Mouse (Mus musculus) embryonic facial prominence, embryonic 15.5 days (tissue): ENCODE results near the gene Rnf145. TPM values are rescaled to one million over a fixed set of nuclear protein-coding genes. Genes with fewer than 3 reads are reported as not detected.

Source experiments
- ATAC-seq: fragments of 200-750 bp; cut with Nextera tagmentation; 2 replicates; pipeline ENCODE4 v1.8.0; 2017; ENCODE audit warnings: low read depth, moderate TSS enrichment; ENCODE audit not compliant: insufficient number of reproducible peaks, low FRiP score, low TSS enrichment
- H3K27ac ChIP-seq: fragments of 300-500 bp; sonication (generic); replicated peaks from 2 replicates; pipeline ENCODE4 v1.5.1; 2015; ENCODE audit warnings: mild to moderate bottlenecking, inconsistent platforms
- H3K27me3 ChIP-seq: fragments of 300-500 bp; sonication (generic); 2 replicates; pipeline ENCODE4 v1.6.1; 2015; ENCODE audit warnings: inconsistent platforms
- H3K36me3 ChIP-seq: fragments of 300-500 bp; sonication (generic); 2 replicates; pipeline ENCODE4 v1.6.1; 2015; ENCODE audit warnings: mild to moderate bottlenecking, inconsistent platforms
- H3K4me1 ChIP-seq: fragments of 300-500 bp; sonication (generic); 2 replicates; pipeline ENCODE4 v1.6.1; 2015; ENCODE audit warnings: inconsistent platforms
- H3K4me2 ChIP-seq: fragments of 300-500 bp; sonication (generic); replicated peaks from 2 replicates; pipeline ENCODE4 v1.6.1; 2015; ENCODE audit warnings: mild to moderate bottlenecking, inconsistent platforms
- H3K4me3 ChIP-seq: fragments of 300-500 bp; sonication (generic); replicated peaks from 2 replicates; pipeline ENCODE4 v1.5.1; 2015; ENCODE audit warnings: mild to moderate bottlenecking, inconsistent platforms
- H3K9ac ChIP-seq: fragments of 300-500 bp; sonication (generic); 2 replicates; pipeline ENCODE4 v1.6.1; 2015; ENCODE audit warnings: inconsistent platforms
- H3K9me3 ChIP-seq: fragments of 300-500 bp; sonication (generic); replicated peaks from 2 replicates; pipeline ENCODE4 v1.6.1; 2016; ENCODE audit warnings: inconsistent platforms
- WGBS: fragments of 180-500 bp; shearing (Covaris S2); methylation state at CpG from one replicate; pipeline ENCODE4 v1.1.7; 2015; 5-methylcytosine and 5-hydroxymethylcytosine counted together
- polyA plus RNA-seq: library from polyadenylated mRNA; unstranded; fragments of >200 nt; fragmentation: Nextera tagmentation; extraction: Ambion mirVana; gene quantifications from 2 replicates; pipeline ENCODE4 v1.2.1, GENCODE M21; 2015

The Rnf145 gene
- polyA plus RNA-seq, 1 experiment from 2014 or later, result 77.5 TPM

- H3K4me2 ChIP-seq, result no peak overlapping the region
- no peak overlapping the region for H3K4me3 ChIP-seq
- H3K27ac ChIP-seq, result peak overlapping the region; percentile 23
- 81% methylated on average over 10 of the region's 10 CpGs for WGBS
- peaks cover 40% of the 10 kb centered on the region for H3K4me1 ChIP-seq
- H3K9me3 ChIP-seq, result no peaks in the 10 kb centered on the region
- no peaks in the 10 kb centered on the region for H3K27me3 ChIP-seq
- peaks cover 19% of the 10 kb centered on the region for H3K36me3 ChIP-seq
- H3K9ac ChIP-seq, result no peak overlapping the region
- no peak for ATAC-seq
Observed at GRCm38 (mm10) chr11:44538501-44539290, 19.9 kb downstream of the Rnf145 start.

GRCm38 (mm10) chr11:44539291-44539930, 20.6 kb downstream of the Rnf145 start:
- Histone ChIP-seq H3K36me3 (peaks cover 23% of the 10 kb centered on the region), H3K4me1 (peaks cover 40% of the 10 kb centered on the region), H3K9me3 (no peaks in the 10 kb centered on the region), H3K27me3 (no peaks in the 10 kb centered on the region), H3K27ac (peak overlapping the region; percentile 23), H3K9ac (no peak overlapping the region), H3K4me2 (no peak overlapping the region), H3K4me3 (no peak overlapping the region)
- no peak for ATAC-seq
- WGBS, result 38% methylated on average over 10 of the region's 10 CpGs

DNA sequence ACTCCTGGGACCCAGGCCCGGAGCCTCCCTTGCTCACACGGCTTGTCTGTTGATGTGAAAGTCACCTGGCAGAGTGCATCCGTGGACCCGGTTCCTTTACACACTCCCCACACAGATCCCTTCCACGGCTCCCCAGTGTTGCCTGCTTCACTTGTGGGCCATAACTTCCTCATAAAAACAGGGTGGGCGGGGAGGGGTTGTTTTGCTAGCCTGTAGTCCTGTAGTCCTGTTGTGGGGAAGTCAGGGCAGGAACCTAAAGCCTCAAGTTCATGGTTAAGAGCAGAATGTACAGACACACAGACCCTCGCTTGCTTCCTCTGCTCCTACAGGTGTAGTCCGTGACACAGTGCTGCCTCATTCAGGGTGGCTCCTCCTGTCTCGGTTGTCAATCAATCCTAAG, 21.5 kb downstream of the Rnf145 start:
- Histone ChIP-seq H3K9ac (no peak overlapping the region), H3K9me3 (no peaks in the 10 kb centered on the region), H3K27me3 (no peaks in the 10 kb centered on the region), H3K4me1 (peaks cover 33% of the 10 kb centered on the region), H3K4me2 (no peak overlapping the region), H3K27ac (no peak overlapping the region), H3K36me3 (peaks cover 25% of the 10 kb centered on the region), H3K4me3 (no peak overlapping the region)
- 78% methylated on average over 9 of the region's 9 CpGs for WGBS
- no peak for ATAC-seq

- H3K27ac ChIP-seq, result no peak overlapping the region
- H3K27me3 ChIP-seq, result no peaks in the 10 kb centered on the region
- WGBS, result 82% methylated on average over 5 of the region's 5 CpGs
- no peak overlapping the region for H3K9ac ChIP-seq
- ATAC-seq, result no peak
- H3K4me2 ChIP-seq, result no peak overlapping the region
- H3K9me3 ChIP-seq, result no peaks in the 10 kb centered on the region
- peaks cover 31% of the 10 kb centered on the region for H3K4me1 ChIP-seq
- H3K36me3 ChIP-seq, result peaks cover 28% of the 10 kb centered on the region
- no peak overlapping the region for H3K4me3 ChIP-seq
Observed at GRCm38 (mm10) chr11:44541280-44541679, 22.5 kb downstream of the Rnf145 start.

GRCm38 (mm10) chr11:44541813-44542212, 23.0 kb downstream of the Rnf145 start:
- no peak overlapping the region for H3K9ac ChIP-seq
- 72% methylated on average over 4 of the region's 4 CpGs for WGBS
- ATAC-seq, result no peak
- H3K4me3 ChIP-seq, result no peak overlapping the region
- H3K36me3 ChIP-seq, result peaks cover 32% of the 10 kb centered on the region
- no peak overlapping the region for H3K4me2 ChIP-seq
- no peaks in the 10 kb centered on the region for H3K9me3 ChIP-seq
- no peaks in the 10 kb centered on the region for H3K27me3 ChIP-seq
- peak overlapping the region; percentile 9; the same call in 1 of the 2 replicates for H3K27ac ChIP-seq
- H3K4me1 ChIP-seq, result peaks cover 31% of the 10 kb centered on the region

DNA sequence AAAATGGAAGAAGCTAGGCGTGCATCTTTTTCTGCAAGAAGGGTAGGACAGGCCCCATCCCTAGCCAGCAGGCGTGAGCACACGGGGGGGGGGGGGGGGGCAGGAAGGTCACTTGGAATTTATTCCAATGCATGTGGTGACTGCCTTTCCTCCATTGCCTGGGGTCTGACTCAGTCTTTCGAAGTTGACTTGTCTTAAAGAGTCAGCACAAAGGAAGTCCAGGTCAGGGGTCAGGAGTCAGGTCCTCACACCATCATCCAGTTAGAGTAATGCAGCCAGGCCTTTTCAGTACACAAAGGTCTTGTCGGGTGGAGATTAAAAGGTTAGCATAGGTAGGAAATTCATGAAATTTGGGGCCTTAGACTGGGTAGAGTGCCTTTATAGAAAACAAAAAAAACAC, 24.8 kb downstream of the Rnf145 start:
- WGBS, result 47% methylated on average over 4 of the region's 5 CpGs
- no peak overlapping the region for H3K4me2 ChIP-seq
- H3K36me3 ChIP-seq, result peaks cover 42% of the 10 kb centered on the region
- no peaks in the 10 kb centered on the region for H3K27me3 ChIP-seq
- H3K9ac ChIP-seq, result no peak overlapping the region
- no peak overlapping the region for H3K4me3 ChIP-seq
- no peaks in the 10 kb centered on the region for H3K9me3 ChIP-seq
- no peak overlapping the region for H3K27ac ChIP-seq
- peaks cover 24% of the 10 kb centered on the region for H3K4me1 ChIP-seq
- 0 out of 2 replicates have a peak, but pooled peaks have one; percentile 41 for ATAC-seq

DNA sequence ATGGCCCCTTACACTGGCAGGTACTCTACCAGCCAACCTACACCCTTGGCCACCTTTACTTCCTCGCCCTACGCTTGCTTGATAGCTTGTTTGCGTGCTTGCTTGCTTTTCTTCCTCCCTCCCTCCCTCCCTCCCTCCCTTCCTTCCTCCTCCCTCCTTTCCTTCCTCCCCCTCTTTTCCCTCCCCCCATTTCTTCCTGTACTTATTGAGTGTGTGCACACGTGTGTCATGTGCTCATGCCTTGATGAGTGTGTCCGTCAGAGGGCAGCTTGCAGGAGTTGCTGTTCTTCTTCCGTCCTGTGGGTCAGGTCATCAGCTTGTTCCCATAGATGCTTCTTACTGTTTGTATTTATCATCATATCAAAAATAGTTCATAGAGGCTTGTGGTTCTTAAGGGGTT, 25.2 kb downstream of the Rnf145 start:
- H3K4me2 ChIP-seq, result no peak overlapping the region
- H3K4me1 ChIP-seq, result peaks cover 20% of the 10 kb centered on the region
- peaks cover 46% of the 10 kb centered on the region for H3K36me3 ChIP-seq
- H3K9me3 ChIP-seq, result no peaks in the 10 kb centered on the region
- no peak overlapping the region for H3K9ac ChIP-seq
- no peak overlapping the region for H3K27ac ChIP-seq
- 71% methylated on average over 6 of the region's 6 CpGs for WGBS
- H3K4me3 ChIP-seq, result no peak overlapping the region
- ATAC-seq, result no peak
- H3K27me3 ChIP-seq, result no peaks in the 10 kb centered on the region

- Histone ChIP-seq H3K4me1 (peaks cover 13% of the 10 kb centered on the region; the same call in 1 of the 2 replicates), H3K4me2 (no peak overlapping the region), H3K9ac (no peak overlapping the region), H3K9me3 (no peaks in the 10 kb centered on the region), H3K27me3 (no peaks in the 10 kb centered on the region), H3K4me3 (no peak overlapping the region), H3K36me3 (peaks cover 56% of the 10 kb centered on the region), H3K27ac (no peak overlapping the region)
- no peak for ATAC-seq
- 45% methylated on average over 7 of the region's 7 CpGs for whole genome bisulfite sequencing
Observed at GRCm38 (mm10) chr11:44545181-44545580, 26.4 kb downstream of the Rnf145 start.

DNA sequence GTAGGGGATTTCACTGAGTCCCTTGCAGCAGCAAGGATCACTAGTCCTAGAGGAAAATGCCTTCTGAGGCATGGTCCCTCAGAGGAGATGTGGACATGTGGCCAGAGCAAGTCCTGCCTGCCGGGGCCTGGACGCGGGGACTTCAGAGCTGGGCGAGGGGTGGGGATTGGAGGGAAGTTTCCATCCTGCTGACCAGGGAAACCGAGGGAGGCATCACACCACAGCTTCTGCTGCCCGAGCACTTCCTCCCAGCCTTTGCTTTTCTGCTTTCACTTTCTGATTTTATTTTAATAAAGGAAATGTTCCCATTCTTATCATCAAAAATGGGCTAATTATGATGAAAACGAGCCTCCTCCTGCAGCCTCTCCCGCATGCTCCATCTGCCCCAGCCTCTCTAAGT, 27.5 kb downstream of the Rnf145 start:
- 87% methylated on average over 8 of the region's 8 CpGs for WGBS
- Histone ChIP-seq H3K9me3 (no peaks in the 10 kb centered on the region), H3K36me3 (peaks cover 67% of the 10 kb centered on the region), H3K4me3 (no peak overlapping the region), H3K4me2 (no peak overlapping the region), H3K9ac (no peak overlapping the region), H3K27me3 (no peaks in the 10 kb centered on the region), H3K4me1 (0 out of 2 replicates have a peak, but pooled peaks cover 7% of the 10 kb centered on the region), H3K27ac (peak overlapping the region; percentile 23; the same call in 1 of the 2 replicates)
- no peak for ATAC-seq

DNA sequence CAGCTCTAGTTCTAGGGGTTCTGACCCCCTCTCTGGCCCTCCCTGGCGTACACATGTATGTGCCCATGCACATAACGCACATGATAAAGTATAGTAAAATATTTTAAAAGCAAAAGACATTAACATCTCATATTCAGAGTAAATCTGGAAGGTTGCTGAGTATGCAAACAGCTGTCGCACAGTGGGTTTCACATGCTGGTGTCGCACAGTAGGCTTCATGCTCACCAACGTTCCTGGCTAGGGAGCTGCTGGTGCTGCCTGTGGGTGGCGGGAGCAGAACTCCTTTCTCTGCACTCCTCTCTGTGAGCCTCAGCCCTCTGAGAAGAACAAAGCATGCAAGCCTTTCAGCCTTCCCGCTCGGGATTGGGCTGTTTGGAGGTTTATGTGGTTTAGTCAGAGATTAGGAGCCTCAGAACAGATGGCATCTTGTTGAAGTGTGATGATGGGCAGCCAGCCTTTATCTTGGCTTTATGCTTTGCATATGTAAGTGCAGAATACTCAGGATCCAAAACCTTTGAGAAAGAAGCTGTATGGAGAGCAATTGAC, 29.0 kb downstream of the Rnf145 start:
- Histone ChIP-seq H3K9ac (no peak overlapping the region), H3K27me3 (no peaks in the 10 kb centered on the region), H3K36me3 (peaks cover 75% of the 10 kb centered on the region), H3K27ac (no peak overlapping the region), H3K4me2 (no peak overlapping the region), H3K9me3 (peaks cover 3% of the 10 kb centered on the region), H3K4me3 (no peak overlapping the region), H3K4me1 (no peaks in the 10 kb centered on the region)
- 81% methylated on average over 8 of the region's 8 CpGs for WGBS
- no peak for ATAC-seq

GRCm38 (mm10) chr11:44548816-44549215, 30.1 kb downstream of the Rnf145 start:
- Histone ChIP-seq H3K9ac (no peak overlapping the region), H3K4me3 (no peak overlapping the region), H3K4me1 (no peaks in the 10 kb centered on the region), H3K27ac (no peak overlapping the region), H3K4me2 (no peak overlapping the region), H3K27me3 (no peaks in the 10 kb centered on the region), H3K36me3 (peaks cover 82% of the 10 kb centered on the region), H3K9me3 (peaks cover 3% of the 10 kb centered on the region)
- no peak for ATAC-seq
- 93% methylated on average over 12 of the region's 12 CpGs for whole genome bisulfite sequencing
